Comparison of ENCODE assay signal across 17 mouse cellular contexts in the genomic region with DNA sequence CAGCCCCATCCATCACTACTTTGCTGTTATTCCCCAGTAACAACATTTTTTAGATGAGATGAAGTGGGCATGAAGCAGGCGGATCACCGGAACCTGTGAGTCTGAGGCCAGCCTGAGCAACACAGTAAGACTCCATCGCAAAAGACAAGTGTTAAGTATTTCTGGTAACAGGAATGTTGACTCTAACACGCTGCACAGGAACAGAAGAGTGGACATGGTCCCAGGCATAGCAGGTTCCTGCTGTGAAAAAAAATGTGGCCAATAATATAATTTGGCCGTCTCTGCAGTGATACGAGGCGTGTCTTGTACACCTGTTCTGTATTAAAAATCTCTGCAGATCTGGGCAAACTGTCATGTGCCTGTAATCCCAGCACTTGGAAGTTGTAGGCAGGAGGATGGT. TPM values are rescaled to one million over a fixed set of nuclear protein-coding genes. Genes with fewer than 3 reads are reported as not detected.
"Had no signal": no experiment of that assay in that cellular context is flagged by ENCODE, and none has a peak within 500 bp of the region (broad histone marks: within the 10 kb centered on the region; RNA-seq: fewer than 3 reads in every experiment).

No protein-coding gene starts in this region.

- DNase-seq: kidney, adult 2 months; kidney, postnatal 14 days; liver; liver, embryonic 13.5 days; liver, postnatal 0 days; lung, postnatal 14 days; right cerebral cortex, postnatal 25 days; thymus, postnatal 4 days had no signal

- H3K4me3 ChIP-seq: kidney, embryonic 15.5 days; limb, embryonic 12.5 days; liver, embryonic 13.5 days; lung, embryonic 15.5 days; neural tube, embryonic 13.5 days had no signal

- ATAC-seq: liver, postnatal 0 days; midbrain, embryonic 16.5 days had no signal

- H3K4me1 ChIP-seq: kidney, embryonic 15.5 days; limb, embryonic 12.5 days had no signal

- H3K27ac ChIP-seq: kidney, embryonic 15.5 days; limb, embryonic 12.5 days; liver, embryonic 13.5 days; lung, embryonic 15.5 days; neural tube, embryonic 13.5 days had no signal

- H3K27me3 ChIP-seq: kidney, embryonic 15.5 days; limb, embryonic 12.5 days; liver, embryonic 13.5 days; lung, embryonic 15.5 days; neural tube, embryonic 13.5 days had no signal

- H3K9me3 ChIP-seq: kidney, embryonic 15.5 days; limb, embryonic 12.5 days; liver, embryonic 13.5 days; lung, embryonic 15.5 days; neural tube, embryonic 13.5 days had no signal

RNA-seq across cellular contexts. Expression of gene Tldc2, which starts 51.5 kb away (rescaled TPM):
- total RNA-seq: layer of hippocampus, postnatal 25 days; left cerebral cortex, postnatal 36 days had no signal
- polyA plus RNA-seq: limb, embryonic 12.5 days; liver, embryonic 13.5 days; liver, postnatal 0 days; lung, embryonic 15.5 days; midbrain, embryonic 11.5 days; midbrain, embryonic 16.5 days; neural tube, embryonic 13.5 days; stomach, embryonic 16.5 days had no signal
